24 mouse cellular contexts compared by ENCODE assay signal in the genomic region with DNA sequence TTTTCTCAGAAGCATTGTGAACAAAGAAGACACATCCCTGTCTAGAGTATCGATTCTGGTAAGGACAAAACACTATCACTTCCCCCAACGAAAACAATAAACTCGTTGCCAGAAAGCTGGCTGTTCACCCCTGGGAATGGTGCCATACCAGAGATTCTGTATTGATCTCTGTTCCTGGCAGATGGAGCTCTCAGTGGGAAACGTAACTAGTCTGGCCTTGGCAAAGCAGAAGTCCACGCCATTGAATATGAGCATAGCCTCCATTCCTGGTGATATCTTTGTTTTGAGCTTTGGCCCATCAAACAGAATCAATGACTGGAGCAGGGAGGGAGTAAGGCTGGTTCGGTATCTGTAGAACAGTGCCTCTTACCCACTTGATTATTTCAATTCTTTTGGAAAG.
DNase-seq lines count a peak whose midpoint lies in the region; ATAC-seq and TF ChIP-seq lines count a peak whose summit lies in the region.
"Had no signal": no experiment of that assay in that cellular context is flagged by ENCODE, and none has a peak within 500 bp of the region (broad histone marks: within the 10 kb centered on the region; RNA-seq: fewer than 3 reads in every experiment).

No protein-coding gene starts in this region.

- no peak overlapping the region for H3K4me2 ChIP-seq in midbrain, embryonic 11.5 days
- no peak overlapping the region for H3K4me2 ChIP-seq in midbrain, embryonic 13.5 days (replicated peaks)
- H3K4me2 ChIP-seq: embryonic facial prominence, embryonic 12.5 days; forebrain, embryonic 13.5 days; forebrain, embryonic 15.5 days had no signal

- no peaks in the 10 kb centered on the region for H3K36me3 ChIP-seq in liver, adult 2 months (ENCODE audit: control insufficient read depth, insufficient read depth, low read length)
- H3K36me3 ChIP-seq in midbrain, embryonic 11.5 days (ENCODE audit: control insufficient read depth, insufficient read depth, low read length), result no peaks in the 10 kb centered on the region
- no peaks in the 10 kb centered on the region for H3K36me3 ChIP-seq in midbrain, embryonic 13.5 days
- H3K36me3 ChIP-seq: embryonic facial prominence, embryonic 10.5 days; embryonic facial prominence, embryonic 12.5 days; forebrain, embryonic 15.5 days; G1E had no signal

- no peaks in the 10 kb centered on the region for H3K79me2 ChIP-seq in liver, adult 2 months (ENCODE audit: control insufficient read depth, insufficient read depth, low read length)

- 17% methylated on average over 6 of the region's 6 CpGs for WGBS in liver, adult 2 months
- WGBS in midbrain, embryonic 11.5 days, result 83% methylated on average over 6 of the region's 6 CpGs
- 85% methylated on average over 6 of the region's 6 CpGs for WGBS in midbrain, embryonic 13.5 days

- peak; percentile 50 to 64 for DNase-seq in cerebellum, postnatal 10 days
- DNase-seq in cerebellum, postnatal 36 days, result no peak
- DNase-seq in heart, adult 11 months, result peak; percentile 4
- no peak for DNase-seq in heart, adult 18-20 months
- DNase-seq in liver, adult 2 months (ENCODE audit: extremely low read depth, low read depth, low spot score), result peak; percentile 99
- DNase-seq in liver, result no peak
- peak; percentile 81 for DNase-seq in midbrain, embryonic 11.5 days (ENCODE audit: low spot score, missing footprints)
- DNase-seq: adrenal gland, adult 8-10 months; adrenal gland, postnatal 14 days; adrenal gland, postnatal 36 days; B cell, adult 2 months; cerebellum, adult 11-12 months; cerebellum, adult 9-10 months; forebrain, postnatal 0 days had no signal

- H3K27ac ChIP-seq in liver, adult 2 months (replicated peaks; ENCODE audit: insufficient read depth, low read depth, low read length), result no peak overlapping the region
- H3K27ac ChIP-seq in midbrain, embryonic 11.5 days (ENCODE audit: low read depth, low read length), result no peak overlapping the region
- H3K27ac ChIP-seq in midbrain, embryonic 13.5 days, result no peak overlapping the region
- H3K27ac ChIP-seq: embryonic facial prominence, embryonic 10.5 days; embryonic facial prominence, embryonic 12.5 days; forebrain, embryonic 13.5 days; forebrain, embryonic 15.5 days had no signal

- no peak overlapping the region for H3K4me3 ChIP-seq in liver, adult 2 months (ENCODE audit: insufficient read depth, low read depth, low read length)
- H3K4me3 ChIP-seq in midbrain, embryonic 11.5 days (ENCODE audit: low read depth, low read length), result no peak overlapping the region
- H3K4me3 ChIP-seq in midbrain, embryonic 13.5 days (replicated peaks), result no peak overlapping the region
- H3K4me3 ChIP-seq: embryonic facial prominence, embryonic 10.5 days; embryonic facial prominence, embryonic 12.5 days; forebrain, embryonic 13.5 days; forebrain, embryonic 15.5 days had no signal

- no peaks in the 10 kb centered on the region for H3K9me3 ChIP-seq in midbrain, embryonic 11.5 days (ENCODE audit: control insufficient read depth, low read length)
- H3K9me3 ChIP-seq in midbrain, embryonic 13.5 days, result no peaks in the 10 kb centered on the region
- H3K9me3 ChIP-seq: embryonic facial prominence, embryonic 10.5 days; embryonic facial prominence, embryonic 12.5 days; forebrain, embryonic 13.5 days; forebrain, embryonic 15.5 days; G1E had no signal

- TF ChIP-seq CTCF in liver, adult 2 months (IDR thresholded peaks at IDR 0.05; ENCODE audit: low read depth, low read length), result no peak

- no peak for TF ChIP-seq POLR2A in liver, adult 2 months (IDR thresholded peaks at IDR 0.05; ENCODE audit: extremely low read depth, insufficient read depth, low read length)

- H3K4me1 ChIP-seq in liver, adult 2 months (ENCODE audit: control insufficient read depth, insufficient read depth, low read length), result peaks cover 14% of the 10 kb centered on the region
- H3K4me1 ChIP-seq in midbrain, embryonic 11.5 days (ENCODE audit: control insufficient read depth, insufficient read depth, low read length), result no peaks in the 10 kb centered on the region
- H3K4me1 ChIP-seq in midbrain, embryonic 13.5 days (replicated peaks), result no peaks in the 10 kb centered on the region
- H3K4me1 ChIP-seq: embryonic facial prominence, embryonic 10.5 days; embryonic facial prominence, embryonic 12.5 days; forebrain, embryonic 13.5 days; forebrain, embryonic 15.5 days had no signal

- ATAC-seq in midbrain, embryonic 11.5 days (ENCODE audit: low FRiP score), result no peak
- ATAC-seq in midbrain, embryonic 13.5 days, result no peak
- ATAC-seq: activated CD4-positive, CD25-positive, alpha-beta regulatory T cell, adult 4 months; CD4-positive, CD25-positive, alpha-beta regulatory T cell, adult 4 months; forebrain, embryonic 13.5 days; forebrain, embryonic 15.5 days; forebrain, postnatal 0 days; Patski had no signal

- no peak overlapping the region for H3K9ac ChIP-seq in liver, adult 2 months (ENCODE audit: low read depth, low read length)
- no peak overlapping the region for H3K9ac ChIP-seq in midbrain, embryonic 11.5 days (ENCODE audit: low read length)
- no peak overlapping the region for H3K9ac ChIP-seq in midbrain, embryonic 13.5 days (replicated peaks)
- H3K9ac ChIP-seq: embryonic facial prominence, embryonic 12.5 days; forebrain, embryonic 13.5 days; forebrain, embryonic 15.5 days; forebrain, postnatal 0 days had no signal

- H3K27me3 ChIP-seq in liver, adult 2 months (ENCODE audit: control insufficient read depth, insufficient read depth, low read length), result no peaks in the 10 kb centered on the region
- no peaks in the 10 kb centered on the region for H3K27me3 ChIP-seq in midbrain, embryonic 11.5 days (ENCODE audit: control insufficient read depth, insufficient read depth, low read length)
- no peaks in the 10 kb centered on the region for H3K27me3 ChIP-seq in midbrain, embryonic 13.5 days
- H3K27me3 ChIP-seq: CH12.LX; embryonic facial prominence, embryonic 12.5 days; forebrain, embryonic 13.5 days; forebrain, embryonic 15.5 days had no signal

Comparison
In these comparisons a context has a peak if more than half of its experiments do, and no peak if none do; other contexts are left out.
1. DNase-seq: peak in cerebellum, postnatal 10 days (2 of 2), heart, adult 11 months (single experiment), liver, adult 2 months (single experiment) and midbrain, embryonic 11.5 days (single experiment); none in cerebellum, postnatal 36 days (0 of 2), heart, adult 18-20 months (0 of 2) and liver (single experiment).